Mouse (Mus musculus) E14TG2a.4 (cell line): ENCODE data around the gene Rims1.

ENCODE experiments used
- CTCF ChIP-seq: conservative IDR thresholded peaks from 2 replicates; pipeline ENCODE4 v1.5.1; 2014; ENCODE audit warnings: low read length
- NANOG ChIP-seq: IDR thresholded peaks from 2 replicates; pipeline ENCODE4 v1.6.1; 2014; ENCODE audit warnings: borderline replicate concordance, low read length, mixed read lengths

DNA sequence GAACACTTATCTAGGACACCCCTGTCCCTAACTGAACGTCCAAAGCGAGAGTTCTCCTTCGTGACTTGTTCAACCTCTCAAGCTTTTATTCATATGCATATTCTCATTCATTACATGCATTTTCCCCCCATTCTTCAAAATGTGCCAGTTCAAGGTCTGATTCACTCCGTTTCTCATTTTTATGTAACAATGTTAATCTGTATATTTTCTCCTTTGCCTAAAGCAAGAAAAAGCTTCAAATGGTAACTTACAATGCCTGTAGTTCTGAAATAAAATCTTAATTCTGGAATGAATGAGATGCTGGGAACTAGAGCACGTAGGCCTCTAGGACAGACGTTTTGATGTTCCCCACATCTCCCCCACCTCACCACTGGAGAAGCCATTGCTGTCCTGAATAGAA is 141.6 kb downstream of the Rims1 start:
- TF ChIP-seq CTCF (no peak), NANOG (no peak)
